Mouse (Mus musculus) ES-CJ7 (cell line): ENCODE data around the gene Srrt.

Experiments
- DNase-seq: peaks from one replicate; pipeline ENCODE4 v3.0.0; 2011; ENCODE audit warnings: low read depth, low spot score

Srrt gene

GRCm38 (mm10) chr5:137338256-137338655 is 30.8 kb upstream of the Srrt start:
- peak; percentile 93 for DNase-seq

- DNase-seq, result peak; percentile 93
Measured at GRCm38 (mm10) chr5:137337190-137337589, 29.7 kb upstream of the Srrt start.

- DNase-seq, result no peak
Measured at GRCm38 (mm10) chr5:137335066-137335465, 27.6 kb upstream of the Srrt start.

GRCm38 (mm10) chr5:137334317-137334716 is 26.8 kb upstream of the Srrt start:
- DNase-seq, result no peak

GRCm38 (mm10) chr5:137333512-137334174 is 26.2 kb upstream of the Srrt start, which contains the start of gene Slc12a9:
Slc12a9 (minus strand) TSS chr5:137333597.
- DNase-seq, result peak; percentile 96

GRCm38 (mm10) chr5:137332857-137333511 is 25.5 kb upstream of the Srrt start:
- DNase-seq, result no peak

GRCm38 (mm10) chr5:137330910-137331309 is 23.4 kb upstream of the Srrt start:
- no peak for DNase-seq

- DNase-seq, result no peak
Measured at GRCm38 (mm10) chr5:137320996-137321395, 13.5 kb upstream of the Srrt start.

- no peak for DNase-seq
Measured at GRCm38 (mm10) chr5:137318570-137318969, 11.1 kb upstream of the Srrt start.

- no peak for DNase-seq
Measured at GRCm38 (mm10) chr5:137317361-137317760, 9.9 kb upstream of the Srrt start.

- peak; percentile 76 for DNase-seq
Measured at GRCm38 (mm10) chr5:137315084-137315903, 7.8 kb upstream of the Srrt start.

- peak; percentile 86 for DNase-seq
Measured at GRCm38 (mm10) chr5:137314193-137315083, 7.0 kb upstream of the Srrt start, which contains the start of gene Trip6. Trip6 (minus strand) TSS chr5:137314404.

GRCm38 (mm10) chr5:137313466-137314192 is 6.2 kb upstream of the Srrt start:
- no peak for DNase-seq

GRCm38 (mm10) chr5:137308356-137308755 is 882 bp upstream of the Srrt start:
- DNase-seq, result peak; percentile 71

GRCm38 (mm10) chr5:137306439-137307005 is 952 bp downstream of the Srrt start:
- no peak for DNase-seq

GRCm38 (mm10) chr5:137305822-137306221 is 1.7 kb downstream of the Srrt start:
- peak; percentile 84 for DNase-seq

- no peak for DNase-seq
Measured at GRCm38 (mm10) chr5:137304816-137305215, 2.7 kb downstream of the Srrt start.

GRCm38 (mm10) chr5:137304165-137304564 is 3.3 kb downstream of the Srrt start:
- DNase-seq, result no peak

GRCm38 (mm10) chr5:137303609-137304008 is 3.9 kb downstream of the Srrt start:
- DNase-seq, result no peak

- no peak for DNase-seq
Measured at GRCm38 (mm10) chr5:137301253-137301652, 6.2 kb downstream of the Srrt start.
